Mouse (Mus musculus) ES-Bruce4 (cell line): ENCODE data around the gene Lrrk1.

Source experiments
- CTCF ChIP-seq: IDR thresholded peaks from one replicate; pipeline ENCODE4 v1.8.1; 2011; ENCODE audit warnings: low read depth, low read length
- POLR2A ChIP-seq: IDR thresholded peaks from one replicate; pipeline ENCODE4 v1.8.1; 2011; ENCODE audit warnings: low read length; ENCODE audit not compliant: insufficient read depth

- TF ChIP-seq CTCF = no peak
- TF ChIP-seq POLR2A = no peak
Measured at GRCm38 (mm10) chr7:66196609-66197445, 191.3 kb downstream of the Lrrk1 start.
